Comparison of ENCODE assay signal across 8 mouse cellular contexts in genomic region chr3:87884708-87885251, GRCm38 (mm10). TPM values are rescaled to one million over a fixed set of nuclear protein-coding genes. Genes with fewer than 3 reads are reported as not detected.
DNase-seq lines count a peak whose midpoint lies in the region; ATAC-seq and TF ChIP-seq lines count a peak whose summit lies in the region.

No protein-coding gene starts in this region.

- no peak for TF ChIP-seq CTCF in small intestine, adult 2 months (IDR thresholded peaks at IDR 0.05; ENCODE audit: extremely low read depth, insufficient read length, insufficient replicate concordance, low read depth, low read length)

- DNase-seq in frontal cortex, postnatal 10 days (ENCODE audit: low spot score in 2 of 2): peak; percentile 56 to 57
- DNase-seq in adrenal gland, postnatal 25 days: peak; percentile 38
- no peak for DNase-seq in hindbrain, embryonic 10.5 days (ENCODE audit: low spot score)
- DNase-seq in layer of hippocampus, postnatal 36 days: peak; percentile 38 to 39

- no peaks in the 10 kb centered on the region for H3K27me3 ChIP-seq in hindbrain, embryonic 10.5 days (ENCODE audit: insufficient read depth, poor library complexity, severe bottlenecking)
- no peaks in the 10 kb centered on the region for H3K27me3 ChIP-seq in small intestine, adult 2 months (ENCODE audit: control insufficient read depth, insufficient read depth, low read length)

- TF ChIP-seq POLR2A in small intestine, adult 2 months (IDR thresholded peaks at IDR 0.05; ENCODE audit: low read depth, low read length): no peak

- H3K36me3 ChIP-seq in hindbrain, embryonic 10.5 days: peaks cover 29% of the 10 kb centered on the region
- peaks cover 6% of the 10 kb centered on the region for H3K36me3 ChIP-seq in small intestine, adult 2 months (ENCODE audit: control insufficient read depth, insufficient read depth, low read length)

- WGBS in hindbrain, embryonic 10.5 days: under 1% methylated on average over 28 of the region's 28 CpGs
- WGBS in small intestine, adult 2 months: under 1% methylated on average over 26 of the region's 28 CpGs

- H3K4me1 ChIP-seq in hindbrain, embryonic 10.5 days (replicated peaks): peaks cover 20% of the 10 kb centered on the region
- peaks cover 7% of the 10 kb centered on the region; the same call in 1 of the 2 replicates for H3K4me1 ChIP-seq in small intestine, adult 2 months (ENCODE audit: control insufficient read depth, insufficient read depth, insufficient read length, low read length)

- no peak for ATAC-seq in frontal cortex, adult (ENCODE audit: low TSS enrichment)
- ATAC-seq in erythroblast, adult 5-6 weeks (replicated peaks; ENCODE audit: low FRiP score, poor library complexity, severe bottlenecking): peak; percentile 11; the same call in 1 of the 2 replicates
- ATAC-seq in megakaryocyte-erythroid progenitor cell, adult 5-6 weeks (replicated peaks; ENCODE audit: low FRiP score, low TSS enrichment, poor library complexity, severe bottlenecking): peak; percentile 49

- H3K27ac ChIP-seq in hindbrain, embryonic 10.5 days: peak overlapping the region; percentile 95
- H3K27ac ChIP-seq in small intestine, adult 2 months (ENCODE audit: insufficient read depth, low read depth, low read length): peak overlapping the region; percentile 72

- 0 out of 2 replicates have a peak, but pooled peaks cover 6% of the 10 kb centered on the region for H3K9me3 ChIP-seq in hindbrain, embryonic 10.5 days

- peak overlapping the region; percentile 95 for H3K4me3 ChIP-seq in hindbrain, embryonic 10.5 days
- peak overlapping the region; percentile 79 for H3K4me3 ChIP-seq in small intestine, adult 2 months (ENCODE audit: low read depth, low read length)

RNA-seq across cellular contexts. Expression of gene Prcc, which starts 0.6 kb away (rescaled TPM):
- total RNA-seq in adrenal gland, postnatal 25 days (2021): 55.3 and 56.1 TPM in 2 replicates
- 13.2 and 14.8 TPM in 2 replicates for total RNA-seq in erythroblast, adult 5-6 weeks (2015; ENCODE audit: low replicate concordance)
- 17.4 and 17.8 TPM in 2 replicates for total RNA-seq in erythroblast, adult 5-6 weeks (2017; ENCODE audit: low replicate concordance)
- 18.7 and 19.1 TPM in 2 replicates for polyA plus RNA-seq in hindbrain, embryonic 10.5 days (2016; fragmentation: Nextera tagmentation; extraction: Ambion mirVana)
- total RNA-seq in layer of hippocampus, postnatal 36 days (2021): 10 to 100 TPM; 58.3 to 58.6 TPM
- 39.9 and 52.2 TPM in 2 replicates for total RNA-seq in megakaryocyte-erythroid progenitor cell, adult 5-6 weeks (2014; fragmentation: Nextera tagmentation)
- total RNA-seq in megakaryocyte-erythroid progenitor cell, adult 5-6 weeks (2017): 30.1 and 48.5 TPM in 2 replicates
- 13.4 and 27.1 TPM in 2 replicates for polyA plus RNA-seq in small intestine, adult 2 months (2012; rRNA removed)

RNA-seq across cellular contexts. Expression of gene Hdgf, which starts 21.3 kb away (rescaled TPM):
- 173 and 198 TPM in 2 replicates for total RNA-seq in adrenal gland, postnatal 25 days (2021)
- 99.5 and 116 TPM in 2 replicates for total RNA-seq in erythroblast, adult 5-6 weeks (2015; ENCODE audit: low replicate concordance)
- 131 and 168 TPM in 2 replicates for total RNA-seq in erythroblast, adult 5-6 weeks (2017; ENCODE audit: low replicate concordance)
- 229 TPM in 2 replicates for polyA plus RNA-seq in hindbrain, embryonic 10.5 days (2016; fragmentation: Nextera tagmentation; extraction: Ambion mirVana)
- total RNA-seq in layer of hippocampus, postnatal 36 days (2021): 100 to 1,000 TPM; 140 to 149 TPM
- total RNA-seq in megakaryocyte-erythroid progenitor cell, adult 5-6 weeks (2014; fragmentation: Nextera tagmentation): 676 and 813 TPM in 2 replicates
- total RNA-seq in megakaryocyte-erythroid progenitor cell, adult 5-6 weeks (2017): 908 and 1,020 TPM in 2 replicates
- 20.0 and 44.5 TPM in 2 replicates for polyA plus RNA-seq in small intestine, adult 2 months (2012; rRNA removed)

RNA-seq across cellular contexts. Expression of gene Mrpl24, which starts 34.5 kb away (rescaled TPM):
- 113 and 156 TPM in 2 replicates for total RNA-seq in adrenal gland, postnatal 25 days (2021)
- 24.0 and 39.1 TPM in 2 replicates for total RNA-seq in erythroblast, adult 5-6 weeks (2015; ENCODE audit: low replicate concordance)
- 16.0 and 23.0 TPM in 2 replicates for total RNA-seq in erythroblast, adult 5-6 weeks (2017; ENCODE audit: low replicate concordance)
- polyA plus RNA-seq in hindbrain, embryonic 10.5 days (2016; fragmentation: Nextera tagmentation; extraction: Ambion mirVana): 74.7 and 76.1 TPM in 2 replicates
- 10 to 100 TPM; 54.7 to 59.8 TPM for total RNA-seq in layer of hippocampus, postnatal 36 days (2021)
- 147 and 201 TPM in 2 replicates for total RNA-seq in megakaryocyte-erythroid progenitor cell, adult 5-6 weeks (2014; fragmentation: Nextera tagmentation)
- total RNA-seq in megakaryocyte-erythroid progenitor cell, adult 5-6 weeks (2017): 116 and 118 TPM in 2 replicates
- polyA plus RNA-seq in small intestine, adult 2 months (2012; rRNA removed): 12.5 and 25.5 TPM in 2 replicates

RNA-seq across cellular contexts. Expression of gene Sh2d2a, which starts 38.2 kb away (rescaled TPM):
- 0.15 TPM in 1 of 2 replicates, not detected in the other for total RNA-seq in adrenal gland, postnatal 25 days (2021)
- total RNA-seq in erythroblast, adult 5-6 weeks (2015; ENCODE audit: low replicate concordance): not detected in 2 replicates
- total RNA-seq in erythroblast, adult 5-6 weeks (2017; ENCODE audit: low replicate concordance): not detected in 2 replicates
- polyA plus RNA-seq in hindbrain, embryonic 10.5 days (2016; fragmentation: Nextera tagmentation; extraction: Ambion mirVana): 0.06 and 0.21 TPM in 2 replicates
- not detected for total RNA-seq in layer of hippocampus, postnatal 36 days (2021)
- total RNA-seq in megakaryocyte-erythroid progenitor cell, adult 5-6 weeks (2014; fragmentation: Nextera tagmentation): 0.74 and 2.2 TPM in 2 replicates
- total RNA-seq in megakaryocyte-erythroid progenitor cell, adult 5-6 weeks (2017): 5.2 TPM in 1 of 2 replicates, not detected in the other
- 3.0 and 5.9 TPM in 2 replicates for polyA plus RNA-seq in small intestine, adult 2 months (2012; rRNA removed)

RNA-seq across cellular contexts. Expression of gene Isg20l2, which starts 45.3 kb away (rescaled TPM):
- 22.7 and 22.8 TPM in 2 replicates for total RNA-seq in adrenal gland, postnatal 25 days (2021)
- total RNA-seq in erythroblast, adult 5-6 weeks (2015; ENCODE audit: low replicate concordance): 8.6 and 10.7 TPM in 2 replicates
- 5.6 and 11.6 TPM in 2 replicates for total RNA-seq in erythroblast, adult 5-6 weeks (2017; ENCODE audit: low replicate concordance)
- 73.3 and 75.7 TPM in 2 replicates for polyA plus RNA-seq in hindbrain, embryonic 10.5 days (2016; fragmentation: Nextera tagmentation; extraction: Ambion mirVana)
- total RNA-seq in layer of hippocampus, postnatal 36 days (2021): 10 to 100 TPM; 15.0 TPM
- total RNA-seq in megakaryocyte-erythroid progenitor cell, adult 5-6 weeks (2014; fragmentation: Nextera tagmentation): 65.1 and 78.0 TPM in 2 replicates
- total RNA-seq in megakaryocyte-erythroid progenitor cell, adult 5-6 weeks (2017): 60.4 and 61.7 TPM in 2 replicates
- polyA plus RNA-seq in small intestine, adult 2 months (2012; rRNA removed): 3.9 and 7.0 TPM in 2 replicates
